Mouse (Mus musculus): ENCODE results near the gene Scaper. TPM values are rescaled to one million over a fixed set of nuclear protein-coding genes. Genes with fewer than 3 reads are reported as not detected.

The Scaper gene
- polyA plus RNA-seq, 1 experiment from 2014 or later = 7.1 TPM

DNA sequence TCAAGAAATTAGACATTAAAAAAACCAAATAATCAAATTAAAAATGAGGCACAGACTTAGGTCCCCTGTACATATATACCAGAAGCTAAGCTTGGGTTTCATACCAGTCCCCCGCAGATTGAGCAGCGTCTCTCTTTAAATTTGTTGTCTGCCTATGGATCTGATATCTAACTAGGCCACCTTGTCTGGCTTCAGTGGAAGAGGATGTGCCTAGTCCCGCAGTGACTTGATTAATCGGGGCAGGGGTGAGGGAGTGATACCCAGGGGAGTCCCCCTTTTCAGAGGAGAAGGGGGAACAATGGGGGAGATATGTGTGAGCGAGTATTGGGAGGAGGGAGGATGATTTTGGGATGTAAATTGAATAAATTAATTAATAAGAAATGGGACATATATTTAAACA lies 310.9 kb downstream of the Scaper start:
- no peak for TF ChIP-seq EP300 (IDR thresholded peaks at IDR 0.05)
- TF ChIP-seq CTCF (IDR thresholded peaks at IDR 0.05) = no peak
- H3K36me3 ChIP-seq (ENCODE audit: insufficient read depth, low read length) = no peaks in the 10 kb centered on the region
- no peak overlapping the region for H3K4me2 ChIP-seq (replicated peaks; ENCODE audit: low read depth, low read length)
- H3K27ac ChIP-seq (ENCODE audit: low read length) = no peak overlapping the region
- H3K4me1 ChIP-seq (ENCODE audit: insufficient read depth, low read depth, low read length) = no peaks in the 10 kb centered on the region
- DNase-seq (ENCODE audit: low spot score) (no peak), ATAC-seq (no peak)
- no peaks in the 10 kb centered on the region for H3K9me3 ChIP-seq (ENCODE audit: low read length)
- WGBS = 82% methylated on average over 5 of the region's 5 CpGs
- H3K27me3 ChIP-seq (replicated peaks; ENCODE audit: insufficient read depth, low read length) = no peaks in the 10 kb centered on the region
- no peak overlapping the region for H3K9ac ChIP-seq (replicated peaks; ENCODE audit: low read depth)
- no peak overlapping the region for H3K4me3 ChIP-seq (ENCODE audit: low read depth, low read length)

DNA sequence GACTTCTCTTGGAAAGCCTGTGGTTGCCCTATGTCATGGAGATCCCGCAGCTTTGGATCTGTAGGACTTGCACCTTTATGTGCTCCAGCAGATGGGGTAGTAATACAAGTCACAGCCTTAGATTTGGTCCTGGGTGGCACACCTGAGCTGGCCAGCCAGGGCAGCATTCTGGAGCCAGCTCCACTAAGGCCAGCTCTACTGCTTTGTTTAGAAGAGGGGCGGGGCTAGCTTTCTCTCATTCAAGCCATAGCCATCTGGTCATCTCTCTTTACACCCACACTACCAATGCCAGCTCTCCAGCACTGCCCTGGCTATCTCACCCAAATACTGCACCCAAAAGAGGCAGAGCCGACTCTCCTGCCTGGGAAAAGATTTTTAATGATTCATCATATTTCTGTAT lies 323.2 kb downstream of the Scaper start:
- H3K4me2 ChIP-seq (replicated peaks; ENCODE audit: low read depth, low read length) = no peak overlapping the region
- H3K27ac ChIP-seq (ENCODE audit: low read length) = no peak overlapping the region
- WGBS = 81% methylated on average over 3 of the region's 3 CpGs
- no peaks in the 10 kb centered on the region for H3K9me3 ChIP-seq (ENCODE audit: low read length)
- DNase-seq (ENCODE audit: low spot score) = no peak
- no peaks in the 10 kb centered on the region for H3K36me3 ChIP-seq (ENCODE audit: insufficient read depth, low read length)
- no peak overlapping the region for H3K9ac ChIP-seq (replicated peaks; ENCODE audit: low read depth)
- no peaks in the 10 kb centered on the region for H3K27me3 ChIP-seq (replicated peaks; ENCODE audit: insufficient read depth, low read length)
- TF ChIP-seq CTCF (IDR thresholded peaks at IDR 0.05) (no peak), EP300 (IDR thresholded peaks at IDR 0.05) (no peak)
- no peaks in the 10 kb centered on the region for H3K4me1 ChIP-seq (ENCODE audit: insufficient read depth, low read depth, low read length)
- no peak for ATAC-seq
- H3K4me3 ChIP-seq (ENCODE audit: low read depth, low read length) = no peak overlapping the region

DNA sequence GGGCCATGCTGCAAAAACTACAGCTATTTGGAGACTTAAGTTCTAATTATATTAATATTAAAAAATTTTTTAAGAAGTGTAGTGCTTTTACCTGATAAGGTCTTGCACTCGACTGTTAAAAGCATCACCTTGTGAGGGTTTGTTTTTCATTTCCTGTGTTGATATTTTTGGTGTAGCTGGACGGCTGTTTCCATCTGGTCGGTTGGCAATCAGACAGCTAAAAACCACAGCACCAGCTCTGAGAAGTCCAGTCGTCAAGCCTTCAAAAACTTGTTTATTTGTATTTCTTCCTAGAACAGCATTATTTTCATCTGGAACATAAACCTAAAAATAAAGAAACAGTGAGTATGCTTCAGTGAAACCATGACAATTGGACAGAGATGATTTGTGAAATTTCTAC lies 328.2 kb downstream of the Scaper start:
- 30% methylated on average over 4 of the region's 4 CpGs for WGBS
- Histone ChIP-seq H3K4me1 (ENCODE audit: insufficient read depth, low read depth, low read length) (no peaks in the 10 kb centered on the region), H3K27me3 (replicated peaks; ENCODE audit: insufficient read depth, low read length) (no peaks in the 10 kb centered on the region), H3K4me3 (ENCODE audit: low read depth, low read length) (no peak overlapping the region), H3K9ac (replicated peaks; ENCODE audit: low read depth) (no peak overlapping the region), H3K4me2 (replicated peaks; ENCODE audit: low read depth, low read length) (no peak overlapping the region), H3K9me3 (ENCODE audit: low read length) (no peaks in the 10 kb centered on the region), H3K27ac (ENCODE audit: low read length) (no peak overlapping the region), H3K36me3 (ENCODE audit: insufficient read depth, low read length) (no peaks in the 10 kb centered on the region)
- no peak for TF ChIP-seq EP300 (IDR thresholded peaks at IDR 0.05)
- no peak for TF ChIP-seq CTCF (IDR thresholded peaks at IDR 0.05)
- ATAC-seq (no peak), DNase-seq (ENCODE audit: low spot score) (no peak)

DNA sequence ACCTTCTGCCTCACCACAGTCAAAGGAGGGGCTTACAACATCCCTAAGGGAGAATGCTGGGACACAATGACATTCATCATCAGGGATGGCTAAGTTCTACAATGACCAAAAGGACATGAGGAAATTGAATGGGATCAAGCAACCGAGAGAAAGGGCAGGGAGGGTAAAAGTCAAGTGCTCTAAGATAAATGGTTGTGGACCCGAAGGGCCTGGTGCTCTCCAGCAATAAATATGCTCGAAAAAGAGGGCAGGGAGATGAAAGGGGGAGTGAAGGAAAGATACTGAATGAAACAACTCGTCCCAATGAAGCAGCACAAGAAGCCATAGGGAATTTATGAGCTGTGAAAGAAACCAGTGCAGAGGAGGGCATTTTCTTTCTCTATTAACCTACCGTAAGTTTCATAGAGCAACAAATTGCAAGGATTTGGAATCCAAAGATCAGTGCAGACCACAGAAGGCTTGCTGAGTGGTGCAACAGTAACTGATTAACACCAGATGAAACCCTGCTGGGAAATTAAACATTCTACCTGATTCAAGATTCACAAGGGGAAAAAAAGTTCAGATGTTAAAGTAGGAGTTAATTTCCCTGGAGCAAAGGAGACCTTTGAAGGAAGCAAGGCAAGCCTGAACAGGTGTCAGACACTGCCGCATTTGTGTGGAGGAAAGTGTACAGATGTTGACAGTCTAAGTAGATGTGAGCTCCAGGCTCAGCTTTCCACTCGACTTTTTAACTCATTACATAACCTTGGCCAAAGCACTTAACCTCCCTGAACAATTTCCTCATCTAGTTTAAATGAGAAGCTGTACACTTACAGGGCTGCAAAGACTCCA lies 329.0 kb downstream of the Scaper start:
- TF ChIP-seq EP300 (IDR thresholded peaks at IDR 0.05) (no peak), CTCF (IDR thresholded peaks at IDR 0.05) (no peak)
- no peak for ATAC-seq
- Histone ChIP-seq H3K27me3 (replicated peaks; ENCODE audit: insufficient read depth, low read length) (no peaks in the 10 kb centered on the region), H3K4me3 (ENCODE audit: low read depth, low read length) (no peak overlapping the region), H3K9me3 (ENCODE audit: low read length) (no peaks in the 10 kb centered on the region), H3K4me1 (ENCODE audit: insufficient read depth, low read depth, low read length) (no peaks in the 10 kb centered on the region), H3K36me3 (ENCODE audit: insufficient read depth, low read length) (no peaks in the 10 kb centered on the region), H3K27ac (ENCODE audit: low read length) (no peak overlapping the region), H3K4me2 (replicated peaks; ENCODE audit: low read depth, low read length) (no peak overlapping the region), H3K9ac (replicated peaks; ENCODE audit: low read depth) (no peak overlapping the region)
- WGBS = 23% methylated on average over 7 of the region's 7 CpGs
- no peak for DNase-seq (ENCODE audit: low spot score)

DNA sequence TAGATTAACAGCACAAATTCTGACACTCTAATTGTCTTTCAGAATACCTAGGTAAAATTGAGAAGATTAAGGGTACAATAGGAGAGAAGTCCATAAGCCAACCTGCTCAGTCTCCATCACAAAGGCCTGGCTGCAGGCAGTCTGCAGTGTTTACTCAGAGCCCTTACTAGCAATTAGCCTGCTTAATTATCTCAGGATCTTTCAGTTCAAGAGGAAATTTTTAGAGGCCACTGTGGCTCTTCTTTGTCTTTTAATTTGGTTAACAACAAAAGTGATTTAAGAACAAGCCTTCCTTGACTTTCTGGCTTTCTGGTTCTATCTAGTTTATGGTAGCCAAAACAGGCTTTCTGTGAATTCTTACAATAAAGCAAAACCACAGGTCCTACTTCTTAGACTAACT lies 339.3 kb downstream of the Scaper start:
- no peak overlapping the region for H3K9ac ChIP-seq (replicated peaks; ENCODE audit: low read depth)
- no peaks in the 10 kb centered on the region for H3K27me3 ChIP-seq (replicated peaks; ENCODE audit: insufficient read depth, low read length)
- H3K4me2 ChIP-seq (replicated peaks; ENCODE audit: low read depth, low read length) = no peak overlapping the region
- H3K4me1 ChIP-seq (ENCODE audit: insufficient read depth, low read depth, low read length) = no peaks in the 10 kb centered on the region
- no peak for DNase-seq (ENCODE audit: low spot score)
- H3K9me3 ChIP-seq (ENCODE audit: low read length) = no peaks in the 10 kb centered on the region
- H3K27ac ChIP-seq (ENCODE audit: low read length) = no peak overlapping the region
- ATAC-seq = no peak
- no peak overlapping the region for H3K4me3 ChIP-seq (ENCODE audit: low read depth, low read length)
- TF ChIP-seq EP300 (IDR thresholded peaks at IDR 0.05) = no peak
- no peak for TF ChIP-seq CTCF (IDR thresholded peaks at IDR 0.05)
- no peaks in the 10 kb centered on the region for H3K36me3 ChIP-seq (ENCODE audit: insufficient read depth, low read length)

DNA sequence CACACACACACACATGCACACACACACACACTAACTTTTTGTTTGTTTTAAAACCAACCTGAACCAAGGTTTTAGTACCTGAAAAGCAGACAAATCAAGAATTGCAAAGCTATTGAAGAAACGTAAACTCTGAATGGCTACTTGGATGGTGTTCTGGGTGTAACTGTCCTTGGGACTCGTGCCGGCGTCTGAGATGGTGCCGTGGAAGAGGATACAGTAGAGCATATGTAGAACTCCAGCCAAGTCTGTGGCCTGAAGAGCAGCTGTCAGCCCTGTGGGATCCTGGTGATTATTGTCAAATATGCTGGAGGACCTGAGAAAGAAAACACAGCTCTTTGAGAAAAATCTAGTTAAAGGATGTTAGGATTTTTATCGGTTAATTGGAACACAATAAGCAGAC lies 351.8 kb downstream of the Scaper start:
- no peaks in the 10 kb centered on the region for H3K9me3 ChIP-seq (ENCODE audit: low read length)
- no peak for ATAC-seq
- 93% methylated on average over 6 of the region's 6 CpGs for WGBS

More for the DNA sequence above, 351.8 kb downstream of the Scaper start:
- Histone ChIP-seq H3K27me3 (replicated peaks; ENCODE audit: insufficient read depth, low read length) (no peaks in the 10 kb centered on the region), H3K4me1 (ENCODE audit: insufficient read depth, low read depth, low read length) (no peaks in the 10 kb centered on the region), H3K9ac (replicated peaks; ENCODE audit: low read depth) (no peak overlapping the region), H3K27ac (ENCODE audit: low read length) (no peak overlapping the region), H3K4me2 (replicated peaks; ENCODE audit: low read depth, low read length) (no peak overlapping the region), H3K36me3 (ENCODE audit: insufficient read depth, low read length) (no peaks in the 10 kb centered on the region), H3K4me3 (ENCODE audit: low read depth, low read length) (no peak overlapping the region)
- TF ChIP-seq EP300 (IDR thresholded peaks at IDR 0.05) = no peak
- TF ChIP-seq CTCF (IDR thresholded peaks at IDR 0.05) = no peak
- DNase-seq (ENCODE audit: low spot score) = no peak

Measured in lung, postnatal 0 days (tissue).